Mouse (Mus musculus): ENCODE measurements around the gene Sae1.

DNA sequence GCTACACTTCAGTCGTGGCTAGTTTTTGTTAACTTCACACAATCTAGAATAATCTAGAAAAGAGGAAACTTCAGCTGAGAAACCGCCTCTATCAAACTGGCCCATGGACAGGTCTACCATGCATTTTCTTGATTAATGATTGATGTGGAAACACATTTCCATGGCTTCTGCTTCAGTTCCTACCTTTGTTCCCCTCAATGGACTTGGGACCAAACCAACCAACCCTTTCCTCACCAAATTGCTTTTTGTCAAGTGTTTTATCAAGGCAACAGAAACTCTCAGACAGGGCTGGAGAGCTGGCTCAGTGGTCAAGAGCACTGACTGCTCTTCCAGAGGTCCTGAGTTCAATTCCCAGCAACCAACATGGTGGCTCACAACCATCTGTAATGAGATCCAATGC lies 17.0 kb downstream of the Sae1 start:
- TF ChIP-seq CTCF (conservative IDR thresholded peaks at IDR 0.05; ENCODE audit: insufficient read depth, insufficient read length, low read depth, low read length) (no peak), POLR2A (IDR thresholded peaks at IDR 0.05; ENCODE audit: low read depth, low read length) (no peak)
